Mouse (Mus musculus) thymus, postnatal 14 days (tissue): ENCODE measurements around the gene Ints5.
"Not testable (repeated sequence)": the region's sequence is repeated elsewhere in the genome, so short reads cannot be mapped to it uniquely, and the experiment has no call there.

Experiments
- DNase-seq: peaks from one replicate; pipeline ENCODE4 v3.0.0; 2021

Ints5 gene

DNA sequence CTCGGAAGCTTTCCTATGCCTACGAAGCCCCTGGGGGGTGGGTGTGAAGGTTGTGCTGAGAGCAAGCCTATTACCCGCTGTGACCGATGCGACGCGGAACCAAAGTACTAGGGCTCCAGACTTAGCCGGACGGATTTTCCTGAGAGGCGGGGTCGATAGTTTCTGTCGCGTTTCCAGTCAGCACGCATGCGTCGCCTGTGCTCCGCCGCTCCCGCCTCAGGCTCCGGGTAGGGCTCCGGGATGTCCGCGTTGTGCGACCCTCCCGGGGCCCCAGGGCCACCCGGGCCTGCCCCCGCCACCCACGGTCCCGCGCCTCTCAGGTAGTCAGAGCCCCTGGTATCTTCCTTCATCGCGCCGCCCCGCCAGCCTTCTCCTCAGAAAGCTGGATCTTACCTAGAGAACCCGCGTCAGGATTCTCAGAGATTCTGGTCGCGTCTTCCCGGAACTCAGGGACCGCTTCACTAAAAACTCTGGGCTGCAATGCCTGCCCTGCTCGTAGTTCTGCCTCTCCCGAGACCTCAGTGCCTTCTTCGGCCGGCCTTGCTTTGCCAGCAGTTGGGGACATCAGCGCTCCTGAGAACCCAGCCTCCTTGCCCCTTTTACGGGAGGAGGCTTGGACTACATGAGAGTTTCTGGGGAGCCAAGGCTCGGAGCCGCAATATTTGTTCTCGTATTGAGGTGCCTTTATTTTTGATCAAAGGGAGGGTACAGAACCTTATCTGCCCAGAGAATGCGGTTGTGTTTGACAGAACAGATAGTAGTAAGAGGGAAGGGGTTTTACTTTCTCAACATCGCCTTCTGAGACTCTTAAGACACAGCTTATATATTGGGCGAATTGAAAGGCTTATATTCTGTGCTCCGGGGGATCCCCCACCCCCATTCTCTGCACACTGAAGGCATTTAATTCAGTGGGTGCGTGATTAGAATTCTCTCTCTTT, at the start of gene Ints5:
TSS of gene Ints5 (plus strand) at position 177 of the 938 bp plus-strand sequence.
- DNase-seq, result peak; percentile 88

DNA sequence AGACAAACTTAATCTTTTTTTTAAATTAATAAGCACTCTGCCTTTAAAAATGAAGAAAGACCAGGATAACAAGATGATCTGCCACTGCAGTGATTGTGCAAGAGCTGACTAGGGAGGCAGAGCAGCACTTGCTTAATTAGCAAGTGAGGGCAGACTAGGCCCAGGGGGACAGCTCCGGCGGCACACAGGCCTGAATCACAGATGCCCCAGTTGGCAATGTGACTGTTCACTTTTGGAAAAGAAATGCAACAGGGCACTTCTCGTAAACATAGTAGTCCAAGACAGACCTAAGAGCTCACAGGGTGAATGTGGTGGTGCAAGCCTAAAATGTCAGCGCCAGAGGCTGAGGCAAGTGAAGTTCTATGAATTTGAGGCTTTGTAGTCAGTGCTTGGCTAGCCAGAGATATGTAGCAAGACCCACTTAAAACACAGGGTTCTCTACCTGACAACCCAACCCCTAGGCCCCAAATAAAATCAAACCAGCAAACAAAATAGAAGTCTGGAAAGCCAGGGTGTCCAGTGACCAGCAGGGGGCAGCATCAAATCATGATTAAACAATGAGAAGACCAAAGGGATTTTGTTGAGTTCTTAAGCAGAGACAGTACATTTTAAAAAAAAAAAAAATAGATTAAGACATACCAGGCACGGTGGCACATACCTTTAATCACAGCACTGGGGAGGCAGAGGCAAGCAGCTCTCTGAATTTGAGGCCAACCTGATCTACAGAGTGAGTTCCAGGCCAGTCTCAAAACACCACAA, 48.3 kb upstream of the Ints5 start:
- peak; percentile 83 for DNase-seq

DNA sequence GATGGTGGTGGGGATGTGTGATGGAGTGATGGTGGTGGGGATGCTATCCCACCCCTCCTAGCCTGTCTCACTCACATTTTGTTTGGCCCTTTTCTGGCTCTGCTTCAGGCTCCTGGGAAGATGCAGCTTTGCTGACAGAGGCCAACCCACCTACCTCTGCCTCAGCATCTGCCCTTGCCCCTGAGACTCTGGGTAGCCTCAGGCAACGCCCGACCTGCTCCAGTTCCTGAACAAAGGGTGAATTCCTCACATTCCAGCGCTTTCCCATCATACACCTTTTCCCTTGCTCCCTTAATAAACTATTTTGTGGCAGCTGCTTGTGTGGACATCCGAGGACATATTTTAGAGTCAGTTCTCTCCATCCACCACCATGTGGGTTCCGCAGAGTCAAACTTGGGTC, 44.4 kb upstream of the Ints5 start:
- no peak for DNase-seq

DNA sequence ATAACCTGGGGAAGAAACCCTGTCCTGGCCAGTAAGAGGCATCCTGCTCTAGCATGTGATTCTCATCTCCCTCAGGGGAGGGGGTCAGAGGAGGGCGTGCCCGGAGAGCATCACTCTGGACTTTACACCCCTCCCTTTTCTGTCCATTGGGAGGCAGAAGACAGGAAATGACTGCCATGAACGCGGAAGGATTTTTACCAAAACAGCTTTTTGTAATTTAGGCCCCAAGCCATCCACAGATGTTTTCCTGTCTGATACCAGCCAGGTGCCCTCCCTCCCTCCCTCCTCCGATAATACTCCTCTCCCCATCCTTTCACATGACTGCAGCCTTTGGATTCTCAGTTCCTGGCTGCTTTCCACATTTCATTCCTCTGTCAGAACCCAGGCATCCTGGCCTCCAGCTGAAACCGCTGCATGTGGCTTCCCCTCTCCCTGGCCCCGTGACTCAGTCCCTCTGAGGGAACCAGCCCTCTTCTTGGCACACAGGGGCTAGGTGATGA, 42.4 kb upstream of the Ints5 start, which contains the start of gene Lrrn4cl:
TSS of gene Lrrn4cl (plus strand) at position 367 of the 500 bp plus-strand sequence.
- DNase-seq, result no peak

DNA sequence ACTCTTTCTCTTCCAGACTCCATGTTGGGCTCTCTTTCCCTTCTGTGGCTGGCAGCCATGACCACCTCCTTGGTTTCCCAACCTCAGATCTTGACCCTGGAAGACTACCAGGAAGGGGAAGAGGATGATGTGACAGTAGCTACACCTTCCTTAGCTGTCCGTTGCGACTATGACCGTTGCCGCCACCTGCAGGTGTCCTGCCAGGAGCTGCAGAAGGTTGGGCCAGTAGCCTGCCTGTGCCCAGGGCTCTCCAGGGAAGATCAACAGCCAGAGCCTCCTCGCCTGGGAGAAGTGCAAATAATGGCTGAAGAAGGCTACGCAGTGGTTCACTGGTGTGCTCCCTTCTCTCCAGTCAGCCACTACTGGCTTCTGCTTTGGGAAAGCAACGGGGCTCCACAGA, 41.2 kb upstream of the Ints5 start:
- DNase-seq, result no peak

DNA sequence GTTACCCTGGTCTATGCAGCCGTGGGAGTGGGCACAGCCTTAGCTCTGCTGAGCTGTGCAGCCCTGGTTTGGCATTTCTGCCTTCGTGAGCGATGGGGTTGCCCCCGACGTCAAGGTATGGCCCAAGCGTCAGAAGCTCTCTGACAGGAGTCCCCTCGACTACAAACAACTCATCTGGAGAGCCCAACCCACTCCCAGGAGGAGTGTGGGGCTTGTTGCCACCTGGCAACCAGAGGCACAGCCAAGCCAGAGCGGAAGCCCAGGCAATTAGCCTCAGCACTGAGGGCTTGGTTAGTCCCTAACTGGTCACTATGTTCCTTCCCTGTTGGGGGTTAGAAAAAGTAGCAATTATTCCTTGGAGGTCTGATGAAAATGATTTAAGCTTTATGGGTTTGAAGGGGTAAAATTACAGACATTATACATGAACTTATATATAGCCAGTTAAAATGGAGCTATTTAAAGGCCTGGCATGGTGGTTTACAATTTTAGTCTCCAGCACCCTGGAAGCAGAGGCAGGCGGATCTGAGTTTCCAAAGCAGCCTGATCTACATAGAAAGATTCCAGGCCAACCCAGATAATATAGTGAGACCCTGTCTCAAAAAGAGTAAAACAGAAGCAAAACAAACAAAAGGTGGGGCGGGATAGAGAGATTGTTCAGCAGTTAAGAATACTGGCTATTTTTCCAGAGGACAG, 40.4 kb upstream of the Ints5 start:
- DNase-seq, result no peak

DNA sequence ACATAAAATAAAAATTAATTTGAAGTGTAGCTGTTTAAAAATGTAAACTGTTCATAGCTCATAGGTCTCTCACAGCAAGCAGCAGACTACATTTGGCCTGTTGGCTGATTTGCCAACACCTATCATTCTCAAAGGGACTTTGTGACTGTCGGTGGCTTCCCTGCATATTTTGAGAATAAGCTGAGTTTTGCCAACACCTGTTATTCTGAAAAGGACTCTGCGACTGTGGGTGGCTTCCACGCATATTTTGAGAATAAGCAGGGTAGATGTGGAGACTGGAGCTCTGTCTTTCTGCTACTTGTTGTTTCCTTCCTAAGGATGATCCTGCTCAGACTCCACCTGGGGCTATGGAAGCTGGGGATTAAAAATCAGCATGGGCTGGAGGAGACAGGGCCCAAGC, 39.7 kb upstream of the Ints5 start:
- no peak for DNase-seq

DNA sequence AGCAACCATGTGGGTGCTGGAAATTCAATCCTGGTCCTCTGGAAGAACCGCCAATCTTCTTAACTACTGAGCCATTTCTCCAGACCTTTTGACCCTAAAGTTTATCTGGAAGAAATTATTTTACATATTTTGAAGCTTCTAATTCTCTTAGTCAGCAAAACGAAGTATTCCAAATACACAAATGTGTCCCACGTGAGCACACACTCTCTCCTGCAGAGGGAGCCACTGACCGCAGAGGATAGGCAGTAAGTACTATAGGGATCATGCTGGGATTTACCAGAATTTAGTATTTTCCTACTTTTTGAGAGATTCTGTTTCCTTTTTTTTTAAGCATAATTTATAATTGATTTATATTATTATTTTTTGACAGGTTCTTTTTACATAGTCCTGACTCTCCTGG, 35.1 kb upstream of the Ints5 start:
- peak; percentile 62 for DNase-seq

DNA sequence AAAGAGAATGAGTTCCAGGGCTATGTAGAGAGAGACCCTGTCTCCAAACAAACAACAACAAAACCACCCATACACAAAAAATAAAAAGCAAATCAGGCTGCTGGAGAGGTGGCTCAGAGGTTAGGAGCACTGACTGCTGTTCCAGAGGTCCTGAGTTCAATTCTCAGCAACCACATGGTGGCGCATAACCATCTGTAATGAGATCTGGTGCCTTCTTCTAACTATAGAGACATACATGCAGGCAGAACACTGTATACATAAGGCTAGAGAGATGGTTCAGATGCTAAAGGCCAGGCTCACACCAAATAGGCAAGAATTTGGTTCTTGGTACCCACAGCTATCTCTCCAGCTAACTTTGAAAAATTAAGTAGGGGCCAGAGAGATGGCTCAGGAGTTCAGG, 33.8 kb upstream of the Ints5 start:
- peak; percentile 70 for DNase-seq

DNA sequence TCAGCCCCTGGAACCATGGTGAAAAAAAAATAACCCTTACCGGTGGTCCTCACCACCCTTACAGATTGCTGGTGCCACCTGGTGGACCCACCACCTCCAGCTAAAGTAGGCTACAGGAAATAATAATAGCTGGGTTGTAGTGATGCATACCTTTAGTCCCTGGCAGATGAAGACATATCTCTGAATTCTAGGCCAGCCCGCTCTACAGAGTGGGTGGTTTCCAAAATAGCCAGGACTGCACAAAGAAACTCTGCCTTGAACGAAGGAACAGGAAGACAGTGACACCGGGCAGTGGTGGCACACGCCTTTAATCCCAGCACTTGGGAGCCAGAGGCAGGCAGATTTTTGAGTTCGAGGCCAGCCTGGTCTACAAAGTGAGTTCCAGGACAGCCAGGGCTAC, 28.5 kb upstream of the Ints5 start:
- no peak for DNase-seq

DNA sequence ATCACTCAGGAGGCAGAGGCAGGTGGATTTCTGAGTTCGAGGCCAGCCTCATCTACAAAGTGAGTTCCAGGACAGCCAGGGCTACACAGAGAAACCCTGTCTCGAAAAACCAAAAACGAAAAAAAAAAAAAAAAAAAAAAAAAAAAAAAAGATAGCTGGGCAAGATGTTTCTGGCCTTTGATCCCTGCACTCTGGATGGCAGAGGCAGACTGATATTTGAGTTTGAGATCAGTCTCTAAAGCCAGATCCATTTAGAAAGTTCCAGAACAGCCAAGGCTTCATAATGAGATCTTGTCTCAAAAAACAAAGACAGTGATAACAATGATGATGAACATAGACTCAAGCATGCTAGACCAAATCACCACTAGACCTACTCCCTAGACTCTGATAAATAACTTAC, 22.4 kb upstream of the Ints5 start:
- DNase-seq, result not testable (repeated sequence)

DNA sequence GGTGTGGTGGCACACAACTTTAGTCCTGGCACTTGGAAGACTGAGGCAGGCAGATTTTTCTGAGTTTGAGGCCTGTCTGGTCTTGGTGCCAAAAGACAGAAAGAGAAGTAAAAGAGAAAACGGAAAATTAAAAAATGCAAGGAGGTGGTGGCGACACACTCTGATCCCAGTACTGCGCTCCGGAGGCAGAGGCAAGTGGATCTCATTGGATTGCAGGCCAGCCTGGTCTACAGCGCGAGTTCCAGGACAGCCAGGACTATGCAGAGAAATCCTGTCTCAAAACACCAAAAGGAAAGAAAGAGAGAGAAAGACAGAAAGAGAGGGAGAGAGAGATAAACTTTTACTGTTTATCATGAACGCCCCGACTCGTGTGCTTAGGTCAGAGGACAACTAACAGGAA, 22.0 kb upstream of the Ints5 start:
- no peak for DNase-seq

DNA sequence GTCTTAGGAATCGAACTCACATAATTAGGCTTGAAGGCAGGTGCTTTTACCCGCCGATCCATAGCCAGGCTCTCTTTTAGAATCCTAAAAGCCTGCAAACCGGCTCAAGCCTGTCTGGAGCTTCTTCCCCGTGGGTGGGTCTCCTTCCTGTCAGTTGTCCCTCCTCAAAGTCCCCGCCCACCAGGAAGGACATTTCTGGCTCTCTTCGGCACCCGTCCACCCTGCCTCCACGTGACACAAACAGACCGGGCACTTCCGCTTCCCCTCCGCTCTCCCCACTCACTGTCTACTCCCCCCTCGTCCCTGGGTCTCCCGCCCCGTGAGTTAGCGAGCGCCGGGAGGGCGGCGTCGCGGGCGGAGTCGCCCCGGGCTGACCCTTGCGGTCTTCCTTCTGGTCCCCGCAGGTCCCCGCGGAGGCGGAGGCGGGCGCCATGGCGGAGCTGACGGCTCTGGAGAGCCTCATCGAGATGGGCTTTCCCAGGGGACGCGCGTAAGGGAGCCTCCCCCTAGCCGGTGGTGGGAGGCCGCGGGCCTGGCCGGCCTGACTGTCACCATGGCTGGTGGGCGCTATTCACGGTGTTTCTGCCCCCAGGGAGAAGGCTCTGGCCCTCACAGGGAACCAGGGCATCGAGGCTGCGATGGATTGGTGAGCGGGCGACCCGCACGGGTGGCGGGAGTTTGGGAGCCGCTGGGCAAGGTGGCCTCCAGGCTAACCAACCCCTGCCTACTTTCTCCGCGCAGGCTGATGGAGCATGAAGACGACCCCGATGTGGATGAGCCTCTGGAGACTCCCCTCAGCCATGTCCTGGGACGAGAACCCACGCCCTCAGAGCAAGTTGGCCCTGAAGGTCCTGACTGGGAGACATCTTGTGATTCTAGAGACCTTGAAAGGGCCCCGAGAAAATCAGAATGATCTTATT, 21.3 kb upstream of the Ints5 start, which contains the start of gene Ubxn1:
TSS of gene Ubxn1 (plus strand) at position 230 of the 920 bp plus-strand sequence.
- DNase-seq, result peak; percentile 97

DNA sequence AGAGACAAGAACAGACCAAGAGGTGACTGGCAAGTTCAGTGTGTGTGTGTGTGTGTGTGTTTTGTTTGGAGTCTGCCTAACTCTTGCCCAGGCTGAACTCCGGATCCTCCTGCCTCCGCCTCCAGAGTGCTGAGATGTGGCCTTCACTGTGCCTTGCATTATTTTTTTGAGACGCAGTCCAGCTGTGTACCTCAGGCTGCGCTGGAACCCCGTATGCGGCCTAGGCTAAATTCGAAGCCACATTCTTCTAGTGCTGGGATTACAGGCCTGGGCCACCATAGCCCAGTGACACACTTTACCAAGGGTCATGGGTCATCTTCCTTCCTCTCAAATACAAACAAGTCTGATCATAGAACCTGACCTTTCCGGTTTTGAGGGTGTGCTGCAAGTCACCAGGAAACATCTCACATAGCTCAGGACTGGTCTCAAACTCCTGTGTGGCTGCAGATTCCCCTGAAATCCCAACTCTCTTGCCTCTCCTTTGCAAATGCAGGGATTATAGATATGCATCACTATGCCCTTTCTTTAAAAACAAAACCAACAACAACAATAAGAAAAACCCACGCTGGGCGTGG, 20.5 kb upstream of the Ints5 start:
- no peak for DNase-seq

DNA sequence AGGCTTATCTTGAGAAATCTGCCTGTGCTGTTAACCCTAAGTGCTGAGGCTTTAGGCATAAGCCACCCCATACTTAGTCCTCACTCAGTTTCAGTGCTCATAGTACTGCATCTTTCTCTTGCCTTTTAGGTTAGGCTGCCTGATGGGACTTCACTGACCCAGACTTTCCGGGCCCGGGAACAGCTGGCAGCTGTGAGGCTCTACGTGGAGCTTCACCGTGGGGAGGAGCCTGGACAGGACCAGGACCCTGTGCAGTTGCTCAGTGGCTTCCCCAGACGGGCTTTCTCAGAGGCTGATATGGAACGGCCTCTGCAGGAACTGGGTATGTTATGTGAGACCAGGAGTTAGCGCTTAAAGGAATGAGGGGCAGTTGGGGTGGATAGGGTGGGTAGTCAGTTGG, 17.8 kb upstream of the Ints5 start:
- no peak for DNase-seq

DNA sequence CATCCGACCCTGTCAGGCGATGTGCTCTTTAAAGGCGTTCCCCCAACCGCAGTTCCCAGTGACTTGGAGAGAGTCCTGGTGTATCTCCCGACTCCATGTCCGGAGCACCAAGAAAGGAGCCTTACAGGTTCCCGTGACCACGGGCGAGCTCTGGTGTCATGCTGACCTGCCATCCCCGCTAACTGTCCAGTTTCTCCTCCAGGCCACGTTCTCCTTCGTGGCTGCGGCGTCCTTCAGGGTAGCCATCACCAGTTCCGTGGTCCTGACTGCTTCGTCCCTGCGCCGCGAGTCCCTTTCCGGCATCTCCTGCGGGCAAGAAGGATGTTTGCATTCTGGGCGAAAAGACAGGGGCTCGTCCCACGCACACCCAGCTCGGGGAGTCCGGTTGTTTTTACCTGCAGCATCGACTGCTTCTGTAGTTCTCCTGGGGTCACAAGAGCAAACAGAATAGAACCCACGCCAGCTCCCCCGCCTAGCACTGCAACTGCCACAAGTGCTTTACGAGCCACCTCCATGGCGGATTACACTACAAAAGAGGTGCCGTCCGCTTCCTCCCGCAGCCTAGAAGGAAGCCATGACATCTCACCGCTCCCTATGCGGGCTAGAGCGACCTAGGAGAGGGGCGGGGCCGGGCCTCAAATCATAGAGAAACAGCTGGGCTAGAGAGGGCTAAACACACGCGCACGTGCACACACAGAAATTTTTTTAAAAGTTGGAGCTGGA, 12.3 kb upstream of the Ints5 start, which contains the start of gene Uqcc3:
TSS of gene Uqcc3 (minus strand) at position 613 of the 723 bp plus-strand sequence.
- DNase-seq, result peak; percentile 94

DNA sequence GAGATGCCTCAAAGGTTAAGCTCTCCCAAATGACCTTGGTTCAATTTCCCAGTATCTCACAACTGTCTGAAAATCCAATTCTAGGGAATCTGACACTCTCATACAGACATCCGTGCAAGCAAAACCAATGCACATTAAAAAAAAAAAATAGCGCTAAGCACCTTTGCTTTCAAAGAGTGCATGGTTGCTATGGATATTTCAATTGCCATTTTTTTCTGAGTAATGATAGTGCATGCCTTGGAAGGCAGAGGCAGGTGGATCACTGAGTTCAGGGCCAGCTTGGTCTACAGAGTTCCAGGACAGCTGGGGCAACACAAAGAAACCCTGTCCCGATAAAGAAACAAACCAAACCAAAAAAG, 11.8 kb upstream of the Ints5 start:
- no peak for DNase-seq

DNA sequence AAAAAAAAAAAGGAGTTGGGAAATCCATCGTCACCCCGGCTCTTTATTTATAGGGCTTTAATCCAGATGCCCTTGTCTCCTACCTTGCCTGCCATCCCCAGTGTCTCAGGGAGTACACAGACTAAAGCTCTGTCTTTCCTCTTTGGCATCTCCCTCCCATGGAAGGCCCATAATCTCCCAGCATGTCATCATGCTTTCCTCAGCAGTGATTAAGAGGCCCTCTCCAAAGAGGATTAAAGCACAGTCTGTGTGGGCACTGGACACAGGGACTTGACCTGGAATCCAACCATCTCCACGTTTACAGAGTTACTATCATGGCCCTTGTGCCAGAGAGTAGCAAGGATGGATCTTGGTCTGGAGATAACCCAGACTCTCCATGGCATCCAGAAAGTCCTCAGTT, 9.2 kb upstream of the Ints5 start, which contains the start of the genes Lbhd1 and Gm49403:
TSS of gene Lbhd1 (plus strand) at position 117 of the 400 bp plus-strand sequence.
TSS of gene Gm49403 (plus strand) at position 315 of the 400 bp plus-strand sequence.
- no peak for DNase-seq

DNA sequence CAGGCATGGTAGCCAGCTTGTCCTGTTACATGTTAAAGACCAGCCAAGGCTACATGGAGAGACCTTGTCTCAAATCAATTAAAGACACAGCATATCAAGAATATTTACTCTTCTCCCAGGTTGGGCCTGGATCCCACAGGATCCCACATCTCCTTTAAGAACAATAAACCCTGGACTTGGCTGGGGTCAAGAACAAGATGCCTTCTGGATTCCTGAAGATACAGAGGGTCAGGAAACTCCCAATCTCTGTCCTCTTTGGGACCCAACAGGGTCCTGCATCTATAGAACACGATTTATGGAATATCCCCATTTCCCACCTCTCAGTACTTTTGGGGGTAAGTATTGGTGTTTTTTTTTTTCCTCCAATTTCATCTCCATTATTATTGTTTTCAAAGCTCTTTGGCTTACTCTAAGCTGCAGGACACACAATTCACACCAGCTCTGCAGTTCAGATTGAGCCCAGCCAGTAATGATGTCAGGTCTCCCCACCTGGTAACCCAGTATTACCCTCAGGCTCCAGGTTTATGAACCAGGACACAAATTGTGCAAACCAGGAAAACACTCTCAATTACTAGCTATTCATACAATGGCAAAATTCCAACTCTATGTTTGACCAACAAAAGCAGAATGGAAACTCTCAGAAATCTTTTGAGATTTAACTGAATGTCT, 5.8 kb upstream of the Ints5 start:
- no peak for DNase-seq
